Mouse (Mus musculus) kidney, postnatal 0 days (tissue): ENCODE results near the gene Plekhm1. TPM values are rescaled to one million over a fixed set of nuclear protein-coding genes. Genes with fewer than 3 reads are reported as not detected.
A peak's percentile ranks its signal among the peaks of the same experiment; 100 is the strongest.

ENCODE experiments used
- ATAC-seq: fragments of 200-750 bp; cut with Nextera tagmentation; replicated peaks from 2 replicates; pipeline ENCODE4 v1.8.0; 2017; ENCODE audit warnings: low read depth, moderate number of reproducible peaks, moderate TSS enrichment, moderate library complexity; ENCODE audit not compliant: low FRiP score
- DNase-seq: peaks from one replicate; pipeline ENCODE4 v3.0.0-alpha.2; 2016; ENCODE audit warnings: low spot score
- H3K27ac ChIP-seq: fragments of 300-500 bp; sonication (generic); 2 replicates; pipeline ENCODE4 v1.5.1; 2014; ENCODE audit warnings: mild to moderate bottlenecking
- H3K27me3 ChIP-seq: fragments of 300-500 bp; sonication (generic); 2 replicates; pipeline ENCODE4 v1.6.1; 2014; ENCODE audit warnings: low read length, mixed read lengths; ENCODE audit not compliant: insufficient read depth
- H3K36me3 ChIP-seq: fragments of 300-500 bp; sonication (generic); 2 replicates; pipeline ENCODE4 v1.6.1; 2014; ENCODE audit warnings: low read length, mixed read lengths; ENCODE audit not compliant: insufficient read depth
- H3K4me1 ChIP-seq: fragments of 300-500 bp; sonication (generic); replicated peaks from 2 replicates; pipeline ENCODE4 v1.6.1; 2014; ENCODE audit warnings: antibody characterized with exemption, low read length, mixed read lengths; ENCODE audit not compliant: insufficient read depth
- H3K4me2 ChIP-seq: fragments of 300-500 bp; sonication (generic); 2 replicates; pipeline ENCODE4 v1.6.1; 2014; ENCODE audit warnings: mild to moderate bottlenecking, low read length, moderate library complexity, mixed read lengths
- H3K4me3 ChIP-seq: fragments of 300-500 bp; sonication (generic); replicated peaks from 2 replicates; pipeline ENCODE4 v1.5.1; 2014; ENCODE audit warnings: low read depth, low read length
- H3K9ac ChIP-seq: fragments of 300-500 bp; sonication (generic); 2 replicates; pipeline ENCODE4 v1.6.1; 2014; ENCODE audit warnings: low read depth, low read length
- H3K9me3 ChIP-seq: fragments of 300-500 bp; sonication (generic); replicated peaks from 2 replicates; pipeline ENCODE4 v1.6.1; 2016; ENCODE audit warnings: low read length, inconsistent platforms, mixed read lengths
- CTCF ChIP-seq: IDR thresholded peaks from 2 replicates; pipeline ENCODE4 v1.5.1; 2016; ENCODE audit warnings: antibody characterized with exemption, low read depth, mild to moderate bottlenecking, moderate library complexity
- WGBS: fragments of 180-500 bp; shearing (Covaris S2); extraction: QIAGEN DNeasy Blood & Tissue Kit; methylation state at CpG from one replicate; pipeline ENCODE4 v1.1.7; 2014; 5-methylcytosine and 5-hydroxymethylcytosine counted together
- polyA plus RNA-seq: library from polyadenylated mRNA; unstranded; fragments of >200 nt; fragmentation: Nextera tagmentation; extraction: Ambion mirVana; gene quantifications from 2 replicates; pipeline ENCODE4 v1.2.1, GENCODE M21; 2015

The Plekhm1 gene
- polyA plus RNA-seq, 1 experiment from 2014 or later, result 5.4 TPM

GRCm38 (mm10) chr11:103372561-103372960 is 39.9 kb downstream of the Plekhm1 start:
- Histone ChIP-seq H3K27me3 (no peaks in the 10 kb centered on the region), H3K9me3 (no peaks in the 10 kb centered on the region), H3K9ac (no peak overlapping the region), H3K4me1 (no peaks in the 10 kb centered on the region), H3K4me2 (no peak overlapping the region), H3K27ac (peak overlapping the region; percentile 47; the same call in 1 of the 2 replicates), H3K4me3 (no peak overlapping the region), H3K36me3 (peaks cover 20% of the 10 kb centered on the region)
- WGBS, result 89% methylated on average over 4 of the region's 4 CpGs
- ATAC-seq, result no peak
- TF ChIP-seq CTCF, result no peak
- DNase-seq, result no peak

- H3K4me2 ChIP-seq, result no peak overlapping the region
- DNase-seq (no peak), ATAC-seq (no peak)
- no peaks in the 10 kb centered on the region for H3K27me3 ChIP-seq
- no peaks in the 10 kb centered on the region for H3K4me1 ChIP-seq
- H3K36me3 ChIP-seq, result peaks cover 20% of the 10 kb centered on the region
- H3K27ac ChIP-seq, result peak overlapping the region; percentile 47
- H3K4me3 ChIP-seq, result no peak overlapping the region
- H3K9ac ChIP-seq, result no peak overlapping the region
- no peak for TF ChIP-seq CTCF
- 50% methylated on average over 3 of the region's 3 CpGs for WGBS
- H3K9me3 ChIP-seq, result no peaks in the 10 kb centered on the region
Measured at GRCm38 (mm10) chr11:103372068-103372467, 40.4 kb downstream of the Plekhm1 start.

- Histone ChIP-seq H3K9me3 (no peaks in the 10 kb centered on the region), H3K36me3 (peaks cover 20% of the 10 kb centered on the region), H3K27ac (peak overlapping the region; percentile 47), H3K4me3 (no peak overlapping the region), H3K9ac (no peak overlapping the region), H3K4me2 (no peak overlapping the region), H3K4me1 (no peaks in the 10 kb centered on the region), H3K27me3 (no peaks in the 10 kb centered on the region)
- 67% methylated on average over 3 of the region's 3 CpGs for WGBS
- DNase-seq (peak; percentile 53), ATAC-seq (no peak)
- TF ChIP-seq CTCF, result no peak
Measured at GRCm38 (mm10) chr11:103371222-103371539, 41.3 kb downstream of the Plekhm1 start.

- 84% methylated on average over 9 of the region's 9 CpGs for WGBS
- ATAC-seq (no peak), DNase-seq (no peak)
- Histone ChIP-seq H3K4me1 (no peaks in the 10 kb centered on the region), H3K36me3 (peaks cover 20% of the 10 kb centered on the region), H3K4me3 (no peak overlapping the region), H3K27ac (peak overlapping the region; percentile 40; the same call in 1 of the 2 replicates), H3K9me3 (no peaks in the 10 kb centered on the region), H3K4me2 (no peak overlapping the region), H3K9ac (no peak overlapping the region), H3K27me3 (no peaks in the 10 kb centered on the region)
- TF ChIP-seq CTCF, result no peak
Measured at GRCm38 (mm10) chr11:103370397-103371221, 41.9 kb downstream of the Plekhm1 start.

- ATAC-seq (no peak), DNase-seq (no peak)
- Histone ChIP-seq H3K27me3 (no peaks in the 10 kb centered on the region), H3K9ac (no peak overlapping the region), H3K4me2 (no peak overlapping the region), H3K27ac (no peak overlapping the region), H3K4me3 (no peak overlapping the region), H3K9me3 (no peaks in the 10 kb centered on the region), H3K4me1 (peaks cover 20% of the 10 kb centered on the region; the same call in 1 of the 2 replicates), H3K36me3 (peaks cover 16% of the 10 kb centered on the region)
- no peak for TF ChIP-seq CTCF
- 86% methylated on average over 4 of the region's 4 CpGs for WGBS
Measured at GRCm38 (mm10) chr11:103365530-103365929, 47.0 kb downstream of the Plekhm1 start.

- H3K27me3 ChIP-seq, result 0 out of 2 replicates have a peak, but pooled peaks cover 1% of the 10 kb centered on the region
- DNase-seq (no peak), ATAC-seq (no peak)
- no peak overlapping the region for H3K9ac ChIP-seq
- 0 out of 2 replicates have a peak overlapping the region, but pooled peaks have one; percentile 85 for H3K27ac ChIP-seq
- TF ChIP-seq CTCF, result no peak
- H3K9me3 ChIP-seq, result no peaks in the 10 kb centered on the region
- WGBS, result 86% methylated on average over 3 of the region's 3 CpGs
- H3K4me1 ChIP-seq, result peaks cover 23% of the 10 kb centered on the region; the same call in 1 of the 2 replicates
- peak overlapping the region; percentile 84; the same call in 1 of the 2 replicates for H3K4me2 ChIP-seq
- H3K4me3 ChIP-seq, result no peak overlapping the region
- peaks cover 11% of the 10 kb centered on the region for H3K36me3 ChIP-seq
Measured at GRCm38 (mm10) chr11:103365022-103365421, 47.5 kb downstream of the Plekhm1 start.
